Mouse (Mus musculus): ENCODE measurements at regions not wholly inside any gene's neighbourhood (a gene's known extent, or its start where the extent isn't known, plus 50 kb on each side); places are given as distances from the start of the nearest gene placed in this dataset.

GRCm38 (mm10) chr19:23507256-23507851 lies 59.1 kb upstream of the Mamdc2 start:
- Histone ChIP-seq H3K27me3 (ENCODE audit: control insufficient read depth, insufficient read depth, low read length) (no peaks in the 10 kb centered on the region), H3K9me3 (replicated peaks; ENCODE audit: control insufficient read depth, low read length) (no peaks in the 10 kb centered on the region), H3K4me3 (replicated peaks; ENCODE audit: low read length) (no peak overlapping the region), H3K27ac (ENCODE audit: low read length) (no peak overlapping the region), H3K4me2 (ENCODE audit: low read depth, low read length) (peak overlapping the region; percentile 25; the same call in 1 of the 2 replicates), H3K4me1 (ENCODE audit: control insufficient read depth, insufficient read depth, low read length) (no peaks in the 10 kb centered on the region; the same call in 1 of the 2 replicates), H3K9ac (ENCODE audit: low read length) (peak overlapping the region; percentile 43; the same call in 1 of the 2 replicates), H3K36me3 (ENCODE audit: control insufficient read depth, insufficient read depth, low read length) (no peaks in the 10 kb centered on the region)
- WGBS = 18% methylated on average over 14 of the region's 14 CpGs
- no peak for ATAC-seq (ENCODE audit: insufficient read depth, low FRiP score)
